Mouse (Mus musculus): Measurements from ENCODE around the gene Eif4e.

The Eif4e gene

GRCm38 (mm10) chr3:138526073-138526915 is at the start of gene Eif4e:
Eif4e (plus strand) TSS chr3:138526179.
- peak; percentile 75 for DNase-seq

DNA sequence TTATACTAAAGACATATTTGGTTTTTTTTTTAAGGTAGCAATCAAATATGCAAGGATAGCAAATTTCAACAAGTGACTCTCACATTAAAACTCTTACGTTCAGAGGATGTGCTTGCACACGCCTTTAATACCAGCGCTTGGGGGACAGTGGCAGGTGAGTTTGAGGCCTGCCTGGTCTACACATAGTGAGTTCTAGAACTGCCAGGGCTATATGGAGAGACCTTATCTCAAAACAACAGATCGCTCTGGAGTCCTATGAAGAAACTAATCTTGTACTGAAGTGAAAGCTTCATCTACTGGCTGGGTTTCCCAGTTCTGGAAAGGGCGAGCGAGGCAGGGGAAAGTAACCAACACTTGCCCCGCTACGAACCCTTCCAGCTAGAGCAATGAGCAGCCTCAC is 46.5 kb upstream of the Eif4e start:
- no peak for DNase-seq

DNA sequence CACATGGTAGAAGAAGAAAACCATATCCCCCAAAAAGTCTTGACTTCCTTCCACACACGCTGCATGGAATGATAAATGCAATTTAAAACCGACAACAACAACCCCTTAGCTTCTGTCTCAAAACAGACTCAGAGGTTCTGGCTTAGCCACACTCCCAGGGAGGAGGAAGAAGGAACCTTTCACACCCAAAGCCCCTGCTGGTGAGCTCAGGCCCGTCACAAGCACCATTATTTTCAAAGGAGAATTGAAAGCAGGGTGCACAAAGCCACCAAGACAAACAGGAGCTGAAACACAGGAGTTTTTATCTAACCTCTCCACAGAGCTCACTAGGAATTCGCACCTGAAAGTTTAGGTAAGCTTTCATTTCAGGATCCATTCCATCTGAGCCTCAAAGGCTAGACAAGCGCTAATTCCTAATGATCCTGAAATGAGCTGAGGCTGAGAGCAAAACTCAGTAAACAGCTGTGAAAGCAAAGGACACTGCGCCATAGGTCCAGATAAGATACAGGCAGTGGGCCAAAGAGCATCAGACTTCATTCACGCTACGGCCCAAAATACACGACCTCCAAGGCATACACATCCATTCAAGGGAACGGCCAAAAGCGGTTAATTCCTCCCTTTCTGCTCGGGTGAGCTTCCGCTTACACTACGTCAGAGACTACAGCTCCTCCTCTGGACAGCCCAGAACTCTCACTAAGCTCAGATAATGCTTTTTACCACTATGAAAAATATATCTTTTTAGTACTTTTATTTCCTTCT is 44.3 kb upstream of the Eif4e start:
- no peak for DNase-seq

DNA sequence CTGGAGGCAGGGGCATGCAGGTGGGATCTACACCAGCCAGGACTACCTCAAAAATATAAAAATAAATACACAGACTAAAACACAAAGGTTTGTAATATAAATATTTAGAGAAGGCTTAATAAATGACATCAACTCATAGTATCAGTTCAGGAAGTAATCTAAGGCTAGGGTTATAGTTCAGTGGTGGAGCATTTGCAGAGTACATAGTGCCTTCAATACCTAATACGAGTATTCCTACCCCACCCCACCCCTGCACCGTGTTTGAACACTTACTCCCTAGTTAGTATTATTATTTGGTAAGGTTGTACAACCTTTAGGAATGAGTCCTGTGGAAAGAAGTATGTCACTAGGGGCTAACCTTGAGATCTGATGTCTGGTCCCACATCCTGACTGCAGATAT is 42.7 kb upstream of the Eif4e start:
- DNase-seq: no peak

GRCm38 (mm10) chr3:138488584-138489326 is 37.2 kb upstream of the Eif4e start:
- no peak for DNase-seq

DNA sequence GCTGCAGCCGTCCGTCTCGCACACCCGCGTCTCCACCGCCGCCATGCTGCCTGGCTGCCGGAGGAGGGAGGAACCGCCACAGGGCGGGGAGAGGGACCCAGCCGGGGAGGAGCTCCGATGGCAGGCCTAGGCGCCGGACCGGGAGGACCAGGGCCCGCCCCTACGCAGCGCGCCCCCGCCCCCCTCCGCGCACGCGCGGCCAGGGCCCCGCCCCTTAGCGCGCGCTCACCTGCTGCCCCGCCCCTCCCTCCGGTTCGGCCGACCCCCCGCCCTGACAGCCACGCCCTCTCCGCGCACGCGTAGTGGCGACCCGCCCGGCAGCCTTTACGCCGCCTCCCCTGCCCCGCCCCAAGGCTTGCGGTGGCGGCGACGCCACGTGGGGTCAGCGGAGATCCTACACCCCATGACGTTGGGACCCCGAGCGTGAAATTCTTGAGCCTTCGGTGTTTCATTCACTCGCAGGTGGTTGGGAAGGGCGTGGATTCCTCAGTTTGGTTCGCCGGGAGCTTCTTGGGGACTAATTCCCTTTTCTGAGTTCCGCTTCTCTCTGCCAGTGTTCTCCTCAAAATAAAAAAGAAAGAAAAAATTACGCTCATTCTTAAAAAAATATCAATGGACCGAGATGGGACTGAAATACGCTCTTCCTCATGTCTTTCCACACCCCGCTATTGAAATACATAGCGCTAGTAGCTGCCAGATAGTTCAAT is 36.5 kb upstream of the Eif4e start, which contains the start of gene Metap1:
Metap1 (minus strand) TSS at position 189 of the 707 bp plus-strand sequence.
- peak; percentile 98 for DNase-seq

DNA sequence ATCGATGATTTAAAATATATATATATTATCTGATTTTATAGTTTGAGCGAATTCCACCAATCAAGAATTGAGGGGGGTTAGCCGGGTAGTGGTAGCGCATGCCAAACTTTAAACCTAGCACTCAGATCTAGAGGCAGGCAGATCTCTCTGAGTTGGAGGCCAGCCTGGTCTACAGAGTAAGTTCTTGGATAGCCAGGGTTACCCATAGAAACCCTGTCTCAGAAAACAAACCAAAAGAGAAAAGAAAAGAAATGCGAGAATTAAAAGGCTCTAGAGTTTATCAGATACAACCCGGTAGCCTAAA is 36.0 kb upstream of the Eif4e start:
- DNase-seq: no peak

DNA sequence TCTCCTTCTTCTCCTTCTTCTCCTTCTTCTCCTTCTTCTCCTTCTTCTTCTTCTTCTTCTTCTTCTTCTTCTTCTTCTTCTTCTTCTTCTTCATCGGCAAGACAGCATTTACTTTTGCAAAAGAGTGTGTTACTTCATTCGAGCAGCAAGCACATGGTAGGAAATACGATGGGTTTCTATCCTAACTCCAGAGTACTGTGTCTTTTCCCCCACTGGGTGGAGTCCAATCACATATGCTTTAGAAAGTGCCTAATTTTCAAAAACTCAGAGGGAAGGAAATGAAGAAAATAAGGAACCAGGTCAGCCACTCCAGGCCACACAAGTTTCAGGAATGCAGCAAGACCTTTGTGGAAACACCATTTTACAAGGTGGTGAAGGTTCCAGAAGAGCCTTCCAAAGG is 32.3 kb upstream of the Eif4e start:
- DNase-seq: no peak

DNA sequence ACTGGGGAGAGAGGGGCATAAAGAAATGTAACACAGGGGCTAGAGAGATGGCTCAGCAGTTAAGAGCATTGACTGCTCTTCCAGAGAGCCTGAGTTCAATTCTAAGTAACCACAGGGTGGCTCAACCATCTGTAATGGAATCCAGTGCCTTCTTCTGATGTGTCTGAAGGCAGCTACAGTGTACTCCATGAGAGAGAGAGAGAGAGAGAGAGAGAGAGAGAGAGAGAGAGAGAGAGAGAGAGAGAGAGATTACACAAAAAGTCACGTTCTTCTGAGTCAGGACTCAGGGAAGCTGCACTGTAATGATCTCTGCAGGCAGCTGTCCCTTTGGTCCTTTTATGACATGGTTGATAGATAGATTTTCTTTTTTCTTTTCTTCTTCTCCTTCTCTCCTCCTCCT is 31.4 kb upstream of the Eif4e start:
- no peak for DNase-seq

DNA sequence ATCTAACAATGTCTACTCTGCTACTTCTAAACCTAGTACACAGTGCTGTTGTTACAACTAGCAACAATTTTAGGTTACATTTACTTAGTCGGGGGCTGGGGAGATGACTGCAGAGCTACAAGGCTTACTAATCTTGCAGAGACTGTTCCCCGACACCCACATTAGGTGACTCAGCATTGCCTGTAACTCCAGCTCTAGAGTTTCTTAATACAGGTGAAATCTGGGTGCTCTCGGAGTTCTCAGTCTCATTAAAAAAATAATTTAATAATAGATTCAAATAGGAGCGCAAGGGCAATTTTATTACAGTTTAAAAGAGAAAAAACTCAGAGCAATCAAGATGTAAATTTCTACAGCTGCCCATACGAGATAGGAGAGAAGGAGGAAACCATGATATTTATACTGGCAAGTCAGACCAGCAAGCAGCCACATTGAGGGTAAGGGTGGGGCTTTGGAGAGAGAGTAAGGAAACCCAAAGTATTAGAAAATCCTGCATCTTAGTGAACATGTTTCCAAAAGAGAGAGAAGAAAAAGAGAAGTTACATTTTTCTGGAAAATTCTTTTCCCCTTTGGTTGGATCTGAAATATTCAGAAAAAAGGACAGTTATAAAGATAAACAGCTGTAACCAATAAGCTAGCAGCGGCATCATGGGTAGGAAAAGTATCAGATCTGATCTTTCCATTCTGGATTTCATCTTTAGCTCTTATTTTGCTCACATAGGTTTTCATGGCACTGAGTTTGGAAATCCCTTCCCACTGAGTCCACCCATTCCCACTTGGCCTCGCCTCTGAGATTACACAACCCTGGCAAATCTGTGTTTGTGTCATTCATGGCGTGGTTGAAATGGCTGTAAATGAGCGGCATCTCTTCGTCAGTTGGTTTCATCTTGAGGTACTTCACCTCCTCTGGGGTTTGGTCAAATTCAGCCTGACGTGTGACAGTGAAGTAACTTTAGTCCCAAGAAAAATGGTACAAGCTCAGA is 30.5 kb upstream of the Eif4e start:
- no peak for DNase-seq

- DNase-seq: no peak
Observed at GRCm38 (mm10) chr3:138498731-138499130, 27.2 kb upstream of the Eif4e start.

DNA sequence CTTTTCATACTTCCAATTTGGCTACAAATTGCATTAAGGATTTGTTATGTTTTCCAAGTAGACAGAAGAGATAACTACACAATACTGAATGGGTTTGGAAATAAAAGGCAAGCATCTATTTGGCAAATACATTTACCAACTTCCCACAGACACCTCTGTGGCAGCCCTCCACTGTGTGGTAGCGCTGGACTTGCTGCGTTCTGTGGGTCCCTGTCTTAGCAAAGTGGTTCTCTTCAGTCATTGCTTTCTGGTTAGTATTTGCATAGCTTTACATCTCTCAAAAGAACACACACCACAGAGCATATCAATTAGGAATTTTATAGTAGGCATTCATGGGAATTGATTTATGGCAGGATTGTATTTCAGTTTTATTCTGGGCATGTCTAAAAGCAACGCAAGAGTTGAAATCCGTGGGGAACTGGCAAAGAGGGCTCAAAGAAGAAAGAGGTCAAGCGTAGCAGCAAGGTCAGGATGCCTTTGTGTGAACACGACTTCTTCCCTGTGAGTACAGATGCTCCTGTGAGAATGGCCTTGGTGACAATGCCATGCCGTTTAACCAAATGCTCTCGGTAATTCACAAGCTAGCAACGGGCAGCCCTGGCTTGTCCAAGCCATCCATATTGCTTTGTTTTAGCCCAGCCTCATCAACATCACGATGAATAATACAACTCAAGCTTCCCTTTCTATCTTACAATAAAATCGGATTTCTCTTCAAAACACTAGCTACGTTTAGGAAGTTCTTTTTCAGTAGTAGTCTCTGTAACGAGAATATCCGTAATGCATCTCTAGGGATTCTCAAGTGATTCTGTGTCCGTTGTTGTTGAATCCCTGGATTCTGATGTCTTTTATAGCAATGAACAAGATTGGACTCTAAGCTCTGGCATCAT is 25.9 kb upstream of the Eif4e start:
- no peak for DNase-seq

GRCm38 (mm10) chr3:138503754-138504153 is 22.2 kb upstream of the Eif4e start:
- DNase-seq: no peak

GRCm38 (mm10) chr3:138506749-138507148 is 19.2 kb upstream of the Eif4e start:
- peak; percentile 54 for DNase-seq

GRCm38 (mm10) chr3:138509581-138509980 is 16.4 kb upstream of the Eif4e start:
- DNase-seq: no peak

GRCm38 (mm10) chr3:138510471-138510870 is 15.5 kb upstream of the Eif4e start:
- no peak for DNase-seq

DNA sequence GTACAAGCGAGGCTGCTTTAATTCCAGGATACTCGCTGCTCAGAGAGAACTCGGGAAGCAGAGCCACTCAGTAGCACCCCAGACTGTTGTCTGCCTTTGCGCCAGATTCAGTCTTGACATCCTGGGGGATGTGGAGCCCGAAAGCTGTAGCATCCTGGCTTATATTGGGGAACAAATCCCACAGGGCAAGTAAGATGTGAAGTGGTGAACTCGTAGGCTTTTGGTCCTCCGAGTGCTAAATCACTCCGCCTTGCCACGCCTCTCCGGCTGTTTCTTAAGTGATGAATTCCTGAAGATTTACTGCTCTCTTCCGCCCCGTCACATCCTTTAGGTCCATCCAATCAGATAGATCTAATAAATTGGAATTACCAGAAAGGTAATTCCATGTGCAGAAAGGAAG is 12.7 kb upstream of the Eif4e start:
- DNase-seq: peak; percentile 24

- no peak for DNase-seq
Observed at GRCm38 (mm10) chr3:138514749-138515148, 11.2 kb upstream of the Eif4e start.

- no peak for DNase-seq
Observed at GRCm38 (mm10) chr3:138515656-138516370, 10.2 kb upstream of the Eif4e start.

DNA sequence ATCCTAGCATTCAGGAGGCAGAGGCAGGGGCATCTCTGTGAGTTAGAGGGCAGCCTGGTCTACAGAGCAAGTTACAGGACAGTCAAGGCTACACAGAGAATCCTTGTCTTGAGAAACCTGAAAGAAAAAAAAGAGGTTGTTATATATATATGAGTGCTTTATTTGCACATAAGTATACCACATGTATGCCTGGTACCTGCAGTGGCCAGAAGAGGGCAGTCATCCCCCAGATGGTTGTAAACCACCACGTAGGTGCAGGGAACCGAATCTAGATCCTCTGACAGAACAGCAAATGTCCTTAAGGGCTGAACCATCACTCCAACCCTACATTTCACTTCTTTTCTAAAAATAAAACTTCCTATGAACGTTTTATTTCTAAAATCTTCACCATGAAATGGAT is 8.1 kb upstream of the Eif4e start:
- no peak for DNase-seq

Data from kidney, postnatal 14 days (tissue).